Mouse (Mus musculus) heart, embryonic 14.5 days (tissue): ENCODE results near the gene Rabif. TPM values are rescaled to one million over a fixed set of nuclear protein-coding genes. Genes with fewer than 3 reads are reported as not detected.

ENCODE experiments used
- ATAC-seq: fragments of 200-750 bp; cut with Nextera tagmentation; 2 replicates; pipeline ENCODE4 v1.8.0; 2017; ENCODE audit warnings: low read depth, moderate TSS enrichment; ENCODE audit not compliant: insufficient number of reproducible peaks, insufficient read depth, low FRiP score
- H3K27ac ChIP-seq, 2 experiments: fragments of 200-500 bp in 1 of 2; fragments of 300-500 bp in 1 of 2; sonication (generic) in 1 of 2; replicated peaks in 1 of 2; 2 replicates each; pipeline ENCODE4 v1.5.1; 2012 to 2014; ENCODE audit warnings: low read depth in 2 of 2, low read length in 2 of 2, control low read depth in 1 of 2, mild to moderate bottlenecking in 1 of 2, mixed read lengths in 1 of 2; ENCODE audit not compliant: control insufficient read depth in 1 of 2, insufficient read depth in 1 of 2
- H3K27me3 ChIP-seq: fragments of 300-500 bp; sonication (generic); 2 replicates; pipeline ENCODE4 v1.6.1; 2014; ENCODE audit warnings: mild to moderate bottlenecking, low read length, control low read depth; ENCODE audit not compliant: control insufficient read depth, insufficient read depth
- H3K36me3 ChIP-seq: fragments of 300-500 bp; sonication (generic); 2 replicates; pipeline ENCODE4 v1.6.1; 2014; ENCODE audit warnings: mild to moderate bottlenecking, control low read depth, low read length, mixed read lengths; ENCODE audit not compliant: control insufficient read depth, insufficient read depth
- H3K4me1 ChIP-seq, 2 experiments: fragments of 200-500 bp in 1 of 2; fragments of 300-500 bp in 1 of 2; sonication (generic) in 1 of 2; 2 replicates each; pipeline ENCODE4 v1.6.1; 2012 to 2014; ENCODE audit warnings: low read length in 2 of 2, control low read depth in 1 of 2, mixed read lengths in 1 of 2; ENCODE audit not compliant: control insufficient read depth in 2 of 2, insufficient read depth in 2 of 2
- H3K4me2 ChIP-seq: fragments of 300-500 bp; sonication (generic); 2 replicates; pipeline ENCODE4 v1.6.1; 2014; ENCODE audit warnings: mild to moderate bottlenecking, low read length
- H3K4me3 ChIP-seq, 2 experiments: fragments of 200-500 bp in 1 of 2; fragments of 300-500 bp in 1 of 2; sonication (generic) in 1 of 2; 2 replicates each; pipeline ENCODE4 v1.5.1; 2012 to 2014; ENCODE audit warnings: low read length in 2 of 2, mild to moderate bottlenecking in 2 of 2, control low read depth in 1 of 2, low read depth in 1 of 2, moderate library complexity in 1 of 2; ENCODE audit not compliant: control insufficient read depth in 1 of 2, insufficient read depth in 1 of 2
- H3K9ac ChIP-seq: fragments of 300-500 bp; sonication (generic); 2 replicates; pipeline ENCODE4 v1.6.1; 2014; ENCODE audit warnings: mild to moderate bottlenecking, low read length
- H3K9me3 ChIP-seq: fragments of 300-500 bp; sonication (generic); 2 replicates; pipeline ENCODE4 v1.6.1; 2016; ENCODE audit warnings: low read length, control low read depth; ENCODE audit not compliant: control insufficient read depth
- WGBS: fragments of 180-500 bp; shearing (Covaris S2); extraction: QIAGEN DNeasy Blood & Tissue Kit; methylation state at CpG from one replicate; pipeline ENCODE4 v1.1.7; 2014; 5-methylcytosine and 5-hydroxymethylcytosine counted together
- polyA plus RNA-seq: library from polyadenylated mRNA; unstranded; fragments of >200 nt; fragmentation: Nextera tagmentation; extraction: Ambion mirVana; gene quantifications from 2 replicates; pipeline ENCODE4 v1.2.1, GENCODE M21; 2014

The Rabif gene
- polyA plus RNA-seq, 1 experiment from 2014 or later = 30.4 TPM

DNA sequence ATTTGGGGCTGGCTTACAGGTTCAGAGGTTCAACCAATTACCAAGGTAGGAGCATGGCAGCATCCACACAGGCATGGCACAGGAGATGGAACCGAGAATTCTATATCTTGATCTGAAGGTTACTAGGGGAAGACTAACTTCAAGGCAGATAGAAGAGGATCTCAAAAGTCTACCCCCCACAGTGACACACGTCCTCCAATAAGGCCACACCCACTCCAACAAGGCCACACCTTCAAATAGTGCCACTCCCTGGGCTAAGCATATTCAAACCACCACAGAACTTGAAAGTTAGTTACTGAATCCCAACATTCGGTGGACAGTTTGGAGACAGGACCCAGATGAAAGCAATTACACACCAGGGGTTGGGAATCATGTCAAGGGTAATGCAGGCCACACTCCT lies 41.1 kb downstream of the Rabif start:
- no peaks in the 10 kb centered on the region for H3K9me3 ChIP-seq
- no peaks in the 10 kb centered on the region for H3K27me3 ChIP-seq
- no peak overlapping the region for H3K27ac ChIP-seq
- 63% methylated on average over 3 of the region's 3 CpGs for WGBS
- H3K36me3 ChIP-seq = no peaks in the 10 kb centered on the region
- ATAC-seq = no peak
- H3K4me1 ChIP-seq = no peaks in the 10 kb centered on the region
- H3K4me3 ChIP-seq = no peak overlapping the region
- no peak overlapping the region for H3K9ac ChIP-seq
- no peak overlapping the region for H3K4me2 ChIP-seq

DNA sequence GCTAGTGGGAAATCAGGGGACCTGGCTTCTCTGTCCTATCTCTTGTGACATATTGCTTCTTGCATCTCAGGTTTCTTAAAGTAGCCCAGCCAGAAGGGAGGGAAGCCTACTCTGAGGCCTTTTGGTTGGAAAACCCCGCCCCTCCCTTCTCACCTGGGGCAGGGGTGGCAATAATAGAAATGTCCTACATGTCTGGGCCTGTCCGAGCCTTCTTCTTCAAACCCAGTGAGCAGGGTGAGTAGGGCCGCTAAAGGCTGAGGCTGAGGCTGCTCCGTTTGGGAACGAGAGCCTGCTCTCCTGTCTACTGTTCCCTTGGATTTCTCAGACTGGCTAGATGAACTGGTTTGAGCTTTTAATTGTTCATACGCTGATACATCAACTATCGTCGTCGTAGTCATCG lies 46.2 kb downstream of the Rabif start:
- no peak overlapping the region for H3K9ac ChIP-seq
- H3K4me1 ChIP-seq = no peaks in the 10 kb centered on the region
- ATAC-seq = no peak
- 85% methylated on average over 10 of the region's 10 CpGs for WGBS
- H3K27me3 ChIP-seq = no peaks in the 10 kb centered on the region
- peaks cover 10% of the 10 kb centered on the region for H3K9me3 ChIP-seq
- H3K4me2 ChIP-seq = no peak overlapping the region
- no peak overlapping the region for H3K27ac ChIP-seq
- no peaks in the 10 kb centered on the region for H3K36me3 ChIP-seq
- H3K4me3 ChIP-seq = no peak overlapping the region

DNA sequence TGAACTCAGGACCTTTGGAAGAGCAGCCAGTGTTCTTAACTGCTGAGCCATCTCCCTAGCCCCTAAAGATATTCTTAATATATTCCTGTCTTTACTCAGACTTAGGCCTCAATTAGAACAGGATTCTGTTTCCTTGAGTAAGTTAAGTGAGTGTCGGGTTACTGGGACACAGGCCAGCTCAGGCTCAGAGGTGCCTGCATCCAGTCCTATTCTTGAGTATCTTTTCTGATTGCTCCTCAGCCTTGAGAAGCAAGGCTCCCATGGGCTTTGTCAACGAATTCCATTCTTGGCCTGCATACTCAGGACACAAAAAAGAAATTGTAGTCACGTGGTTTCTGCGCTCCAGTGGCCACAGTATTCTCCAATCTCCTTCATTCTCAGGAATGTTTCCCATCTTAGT lies 53.8 kb downstream of the Rabif start:
- no peak for ATAC-seq
- Histone ChIP-seq H3K4me3 (no peak overlapping the region), H3K9me3 (peaks cover 10% of the 10 kb centered on the region), H3K27me3 (no peaks in the 10 kb centered on the region), H3K4me2 (no peak overlapping the region), H3K9ac (no peak overlapping the region), H3K36me3 (no peaks in the 10 kb centered on the region), H3K4me1 (no peaks in the 10 kb centered on the region), H3K27ac (no peak overlapping the region)
- WGBS = 72% methylated on average over 4 of the region's 4 CpGs

DNA sequence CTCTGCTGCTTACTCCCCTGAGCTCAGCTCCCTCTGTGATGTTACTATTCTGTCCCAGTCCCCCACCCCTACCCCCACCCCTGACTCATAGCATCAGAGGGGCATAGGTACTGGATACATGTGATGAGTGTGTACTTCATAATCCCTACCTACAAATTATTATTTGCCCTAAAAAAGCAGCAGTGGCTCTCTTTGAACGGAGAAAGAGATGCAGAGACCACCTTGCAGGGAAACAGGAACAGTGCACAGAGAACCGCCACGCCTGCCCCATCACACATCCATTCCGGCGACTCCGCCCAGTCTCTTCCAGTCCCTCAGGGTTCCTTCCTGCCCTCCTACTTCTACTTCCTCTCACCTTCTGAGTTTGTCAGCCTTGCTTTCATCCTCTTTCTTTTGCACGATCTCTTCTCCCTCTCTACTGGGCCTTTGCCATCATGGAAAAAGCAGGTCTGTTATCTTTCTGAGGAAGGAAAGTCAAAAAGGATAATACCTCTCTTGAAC lies 55.2 kb downstream of the Rabif start, which contains the start of gene Mgat4e:
Gene Mgat4e, minus strand, starts transcription at position 51 of the 501 bp plus-strand sequence.
- no peaks in the 10 kb centered on the region for H3K4me1 ChIP-seq
- H3K9ac ChIP-seq = no peak within 1 kb of the TSS
- no peak within 1 kb of the TSS for H3K4me3 ChIP-seq
- H3K27ac ChIP-seq = no peak within 1 kb of the TSS
- H3K9me3 ChIP-seq = peaks cover 10% of the 10 kb centered on the region
- no peaks in the 10 kb centered on the region for H3K27me3 ChIP-seq
- no peak within 1 kb of the TSS for H3K4me2 ChIP-seq
- 35% methylated on average over 7 of the region's 7 CpGs for WGBS
- ATAC-seq = no peak
- H3K36me3 ChIP-seq = no peaks in the 10 kb centered on the region

DNA sequence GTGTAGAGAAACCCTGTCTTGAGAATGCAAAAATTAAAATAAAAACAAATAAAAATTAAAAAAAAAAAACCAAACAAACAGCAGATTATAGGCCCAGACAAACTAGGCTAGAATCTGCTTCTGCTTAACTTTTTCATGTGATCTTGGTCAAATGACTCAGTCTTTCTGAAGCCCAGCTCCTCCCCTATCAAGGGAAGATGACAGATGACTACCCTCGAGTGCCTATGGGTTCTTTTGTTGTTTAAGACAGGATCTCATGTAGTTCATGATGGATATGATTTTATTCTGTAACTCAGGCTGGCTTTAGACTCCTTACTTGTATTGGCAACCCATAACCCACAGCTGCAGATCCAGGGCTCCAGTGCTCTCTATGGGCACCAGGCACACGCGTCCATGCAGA lies 57.4 kb downstream of the Rabif start:
- H3K27ac ChIP-seq = no peak overlapping the region
- 0 out of 2 replicates have a peak, but pooled peaks cover 3% of the 10 kb centered on the region for H3K27me3 ChIP-seq
- no peaks in the 10 kb centered on the region for H3K36me3 ChIP-seq
- H3K4me3 ChIP-seq = no peak overlapping the region
- 75% methylated on average over 3 of the region's 3 CpGs for WGBS
- no peaks in the 10 kb centered on the region for H3K9me3 ChIP-seq
- H3K4me1 ChIP-seq = peaks cover 4 to 10% of the 10 kb centered on the region in 2 experiments; a peak in 2 of 4 replicates
- no peak for ATAC-seq
- H3K4me2 ChIP-seq = no peak overlapping the region
- no peak overlapping the region for H3K9ac ChIP-seq

DNA sequence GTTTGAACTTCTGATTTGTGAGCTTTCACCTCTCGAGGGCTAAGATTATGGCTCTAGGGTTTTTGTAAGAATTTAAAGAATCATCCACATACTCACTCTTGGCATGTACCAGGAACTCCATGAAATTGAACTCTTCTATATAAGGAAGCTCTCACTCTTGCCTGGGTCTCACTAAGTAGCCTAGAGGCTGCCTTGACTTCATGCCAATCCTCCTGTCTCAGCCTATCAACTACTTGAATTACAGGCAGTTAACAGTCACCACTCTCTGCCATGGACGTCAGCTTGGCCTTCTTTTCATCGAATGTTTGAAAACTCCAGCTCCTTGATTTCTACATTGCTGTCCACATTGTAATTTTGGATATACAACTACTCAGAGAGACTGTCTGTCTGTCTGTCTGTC lies 57.9 kb downstream of the Rabif start:
- Histone ChIP-seq H3K4me1 (peaks cover 8 to 10% of the 10 kb centered on the region in 2 experiments; a peak in 2 of 4 replicates), H3K4me2 (no peak overlapping the region), H3K9ac (no peak overlapping the region), H3K9me3 (no peaks in the 10 kb centered on the region), H3K27ac (no peak overlapping the region), H3K27me3 (0 out of 2 replicates have a peak, but pooled peaks cover 3% of the 10 kb centered on the region), H3K4me3 (no peak overlapping the region), H3K36me3 (no peaks in the 10 kb centered on the region)
- no peak for ATAC-seq
- 46% methylated on average over 3 of the region's 3 CpGs for WGBS

DNA sequence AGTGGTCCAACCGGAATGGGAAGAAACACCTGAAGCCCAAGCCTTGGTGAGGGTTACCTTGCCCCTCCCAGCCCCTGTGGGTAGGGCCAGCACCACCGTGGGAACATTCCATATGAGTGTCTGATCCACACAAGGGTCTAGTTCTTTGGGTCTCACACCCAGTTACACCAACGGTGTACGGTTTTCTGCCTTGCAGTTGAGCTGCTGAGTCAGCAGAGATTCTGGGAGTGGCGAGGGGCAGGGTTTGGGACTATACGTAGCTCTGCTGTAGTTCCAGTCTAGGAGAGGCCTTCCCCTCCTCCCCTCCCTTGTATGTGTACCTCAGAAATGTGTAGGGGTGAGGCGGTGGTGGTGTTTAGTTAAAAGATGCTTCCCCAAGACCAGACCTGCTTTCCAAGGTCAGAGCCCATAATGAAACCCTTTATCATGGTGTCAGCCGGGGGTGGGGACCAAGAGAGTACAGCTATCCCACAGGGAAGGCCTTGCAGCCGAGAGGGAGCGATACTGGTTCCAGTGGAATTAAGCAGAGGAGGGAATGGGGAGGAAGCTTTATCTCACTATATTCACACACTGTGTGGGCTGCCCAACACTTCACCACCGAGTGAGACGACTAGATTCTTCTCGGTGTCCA lies 60.9 kb downstream of the Rabif start:
- H3K4me3 ChIP-seq = peak overlapping the region in 1 of 2 experiments; percentile 74; a peak in 2 of 4 replicates
- 30% methylated on average over 13 of the region's 13 CpGs for WGBS
- peak overlapping the region; percentile 98 for H3K4me2 ChIP-seq
- H3K27me3 ChIP-seq = 0 out of 2 replicates have a peak, but pooled peaks cover 3% of the 10 kb centered on the region
- no peak for ATAC-seq
- no peaks in the 10 kb centered on the region for H3K36me3 ChIP-seq
- H3K27ac ChIP-seq = no peak overlapping the region
- H3K4me1 ChIP-seq = peaks cover 8 to 10% of the 10 kb centered on the region in 2 experiments; a peak in 2 of 4 replicates
- no peak overlapping the region for H3K9ac ChIP-seq
- H3K9me3 ChIP-seq = no peaks in the 10 kb centered on the region
